Mouse (Mus musculus) gastrocnemius, postnatal 10 days (tissue): Measurements from ENCODE around the gene Trim30b. TPM values are rescaled to one million over a fixed set of nuclear protein-coding genes. Genes with fewer than 3 reads are reported as not detected.
A peak's percentile ranks its signal among the peaks of the same experiment; 100 is the strongest.
"Not testable (repeated sequence)": the region's sequence is repeated elsewhere in the genome, so short reads cannot be mapped to it uniquely, and the experiment has no call there.

Experiments
- DNase-seq: peaks from one replicate; pipeline ENCODE4 v3.0.0; 2021; ENCODE audit warnings: mixed read lengths
- long read RNA-seq, 2 experiments: library from polyadenylated mRNA; stranded (forward); transcript quantifications; one replicate each; pipeline ENCODE4 v2.0.0; 2021
- total RNA-seq, 2 experiments: library from RNA; stranded (reverse); gene quantifications; 2 replicates each; pipeline ENCODE4 v1.2.3; 2021

Gene Trim30b
- not detected for total RNA-seq
- long read RNA-seq, experiment 1, result 0 reads
- long read RNA-seq, experiment 2, result 0 reads

DNA sequence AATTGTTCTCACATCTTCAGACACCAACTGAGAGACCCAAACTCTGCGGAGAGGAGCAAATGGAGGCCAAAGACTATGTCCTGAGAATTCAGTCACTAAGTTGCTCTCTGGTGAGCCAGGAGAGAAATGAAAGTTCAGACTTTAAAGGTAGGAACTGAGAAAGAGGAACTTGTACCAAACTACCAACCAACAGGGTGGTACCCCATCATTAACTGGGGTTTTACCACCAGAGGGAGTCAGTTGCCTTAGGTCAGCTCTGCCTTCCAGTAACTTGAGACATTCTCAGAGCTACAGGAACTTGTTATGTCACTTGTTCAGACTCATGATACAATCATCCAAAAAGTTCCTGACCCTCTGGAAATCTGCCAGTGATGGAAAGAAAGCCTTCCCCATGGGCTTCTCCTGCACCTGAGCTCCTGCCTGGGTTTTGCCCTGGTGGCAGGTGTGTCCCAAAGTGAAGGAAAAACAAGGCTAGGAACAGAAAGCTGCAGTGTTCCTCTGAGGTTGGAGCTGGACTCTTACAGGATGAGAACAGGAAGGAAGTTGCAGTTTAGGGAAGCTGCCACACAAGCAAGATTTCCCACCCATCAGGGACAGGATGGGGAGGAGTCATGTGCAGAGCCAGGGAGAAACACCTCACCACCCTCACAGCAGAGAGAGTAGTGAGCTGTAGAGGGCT is at the start of gene Trim30b:
Gene Trim30b, minus strand, starts transcription at position 149 of the 679 bp plus-strand sequence.
- DNase-seq, result no peak

DNA sequence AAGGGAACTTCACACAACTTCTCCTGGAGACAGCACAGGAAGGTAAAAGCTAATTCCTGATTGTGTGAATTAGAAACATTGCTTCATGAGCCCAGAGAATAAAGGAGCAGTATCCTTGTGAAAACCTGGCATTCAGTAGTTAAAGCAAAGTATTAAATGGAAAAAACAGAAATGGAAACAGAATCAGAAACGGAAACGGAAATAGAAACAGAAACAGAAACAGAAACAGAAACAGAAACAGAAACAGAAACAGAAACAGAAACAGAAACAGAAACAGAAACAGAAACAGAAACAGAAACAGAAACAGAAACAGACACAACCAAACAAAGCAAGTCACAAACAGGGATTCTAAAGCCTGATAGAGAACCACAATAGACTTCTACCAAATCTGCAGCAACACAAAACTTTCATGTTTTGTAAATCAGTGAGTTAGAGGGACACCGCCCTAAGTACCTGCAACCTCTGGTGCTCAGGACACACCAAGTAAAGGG is 34.8 kb upstream of the Trim30b start:
- no peak for DNase-seq

DNA sequence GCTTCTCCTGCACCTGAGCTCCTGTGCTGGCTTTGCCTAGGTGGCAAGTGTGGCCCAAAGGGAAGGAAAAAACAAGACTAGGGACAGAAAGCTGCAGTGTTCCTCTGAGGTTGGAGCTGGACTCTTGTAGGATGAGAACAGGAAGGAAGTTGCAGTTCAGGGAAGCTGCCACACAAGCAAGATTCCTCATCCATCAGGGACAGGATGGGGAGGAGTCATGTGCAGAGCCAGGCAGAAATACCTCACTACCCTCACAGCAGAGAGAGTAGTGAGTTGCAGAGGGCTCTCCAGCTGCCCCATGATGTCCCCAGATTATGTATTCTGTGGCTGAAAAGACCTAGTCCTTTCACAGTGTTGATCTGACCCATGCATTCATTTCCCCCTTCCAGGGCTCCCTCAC is 31.5 kb upstream of the Trim30b start:
- DNase-seq, result no peak

DNA sequence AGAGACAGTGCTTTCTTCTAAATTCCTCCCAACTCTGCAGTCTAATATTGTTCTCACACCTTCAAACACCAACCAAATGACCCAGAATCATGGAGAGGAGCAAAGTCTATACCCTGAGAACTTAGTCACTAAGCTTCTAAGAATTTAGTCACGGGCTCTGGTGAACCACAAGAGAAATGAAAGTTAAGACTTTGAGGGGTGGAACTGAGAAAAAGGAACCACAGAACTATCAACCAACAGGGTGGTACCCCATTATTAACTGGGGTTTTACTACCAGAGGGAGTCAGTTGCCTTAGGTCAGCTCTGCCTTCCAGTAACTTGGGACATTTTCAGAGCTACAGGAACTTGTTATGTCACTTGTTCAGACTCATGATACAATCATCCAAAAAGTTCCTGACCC is 31.0 kb upstream of the Trim30b start, which contains the start of gene Trim30c:
Gene Trim30c, minus strand, starts transcription at position 140 of the 400 bp plus-strand sequence.
- no peak for DNase-seq

DNA sequence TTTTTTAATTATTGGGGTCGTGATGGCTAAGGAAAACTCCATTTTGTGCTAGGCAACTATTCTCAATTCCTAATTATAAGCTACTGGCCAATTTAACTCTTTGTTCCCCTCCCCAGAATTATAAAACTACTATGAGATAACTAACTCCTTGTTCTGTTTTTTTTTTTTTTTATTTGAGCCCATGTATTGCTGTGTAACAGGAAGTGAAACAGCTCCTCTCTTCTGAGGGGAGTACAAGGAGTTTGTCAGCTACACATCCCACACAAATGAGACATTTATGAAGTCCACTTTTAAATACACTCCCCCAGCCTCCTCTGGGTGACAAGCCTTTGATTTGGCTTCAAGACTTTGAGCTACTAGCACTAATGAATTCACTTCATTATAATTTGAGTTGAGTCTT is 28.8 kb upstream of the Trim30b start:
- DNase-seq, result no peak

DNA sequence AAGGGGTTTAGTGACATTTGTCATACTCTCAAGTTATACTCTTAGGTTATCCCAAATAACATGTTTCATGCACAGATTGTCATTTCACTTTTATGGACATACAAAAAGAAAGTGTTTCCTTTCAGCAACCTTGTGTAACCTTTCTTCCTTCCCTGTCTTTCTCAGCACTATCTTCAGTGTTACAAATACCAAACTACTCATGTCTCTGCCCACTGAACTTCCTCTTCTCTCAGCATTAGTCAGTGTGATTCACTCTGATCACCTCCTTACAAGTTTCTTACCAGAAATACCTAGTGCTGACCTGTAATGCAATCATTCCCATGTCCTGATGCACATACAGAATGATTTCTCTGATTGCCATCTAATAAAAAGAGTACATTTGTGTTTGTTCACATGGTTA is 3.3 kb downstream of the Trim30b start:
- no peak for DNase-seq

DNA sequence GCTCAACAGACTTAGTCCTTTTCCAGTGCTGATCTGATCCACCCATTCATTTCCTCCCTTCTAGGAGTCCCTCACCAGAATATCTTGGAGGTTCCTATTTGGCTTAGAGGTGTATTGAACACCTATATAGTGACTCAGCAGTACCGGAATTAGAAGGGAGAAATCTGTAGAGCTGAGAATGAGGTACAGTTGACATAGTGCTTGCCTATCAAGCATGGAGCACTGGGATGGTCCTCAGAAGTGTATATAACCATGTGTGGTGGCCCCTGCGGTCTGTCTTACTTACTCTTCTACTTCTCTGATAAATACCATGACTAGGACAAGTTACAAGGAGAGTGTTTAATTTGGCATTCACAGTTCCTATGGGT is 16.1 kb downstream of the Trim30b start:
- DNase-seq, result no peak

DNA sequence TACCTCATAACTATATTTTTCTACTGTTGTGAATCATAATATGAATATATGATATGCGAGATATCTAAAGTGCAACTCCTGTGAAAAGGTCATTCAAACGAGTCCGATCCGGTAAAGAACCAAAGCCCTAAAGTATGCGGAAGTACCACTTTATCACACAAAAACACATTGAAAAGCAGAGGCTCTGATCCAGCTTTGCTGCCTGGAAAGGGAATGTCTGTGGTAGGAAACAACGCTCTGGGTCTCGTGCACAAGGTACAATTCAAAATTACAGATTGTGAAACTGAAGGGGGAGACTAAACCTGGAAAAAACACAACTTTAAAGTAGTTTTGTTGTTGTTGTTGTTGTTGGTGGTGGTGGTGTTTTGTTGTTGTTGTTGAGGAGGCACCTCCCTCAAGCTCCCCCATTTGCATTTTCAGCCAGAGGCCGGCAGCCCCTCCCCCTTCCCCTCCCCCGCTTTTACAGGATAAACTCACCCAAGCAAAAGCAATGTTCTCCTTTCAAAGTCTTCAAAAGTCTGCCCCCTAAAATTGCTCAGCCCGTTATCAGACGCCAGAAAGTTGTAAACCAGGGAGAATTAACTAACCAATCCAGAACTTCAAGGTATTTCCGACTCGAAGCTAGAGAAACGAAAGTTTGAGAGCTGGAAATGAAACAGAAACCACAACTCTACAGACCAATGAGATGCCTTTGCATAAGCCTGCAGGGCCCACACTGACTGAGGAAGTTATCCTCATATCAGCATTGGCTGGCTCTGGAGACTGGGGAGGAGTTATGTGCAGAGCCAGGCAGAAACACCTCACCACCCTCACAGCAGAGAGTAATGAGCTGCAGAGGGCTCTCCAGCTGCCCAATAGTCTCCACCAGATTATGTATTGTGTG is 16.7 kb downstream of the Trim30b start, which contains the start of gene Trim12c:
Gene Trim12c, minus strand, starts transcription at position 646 of the 883 bp plus-strand sequence.
- peak; percentile 33 for DNase-seq

DNA sequence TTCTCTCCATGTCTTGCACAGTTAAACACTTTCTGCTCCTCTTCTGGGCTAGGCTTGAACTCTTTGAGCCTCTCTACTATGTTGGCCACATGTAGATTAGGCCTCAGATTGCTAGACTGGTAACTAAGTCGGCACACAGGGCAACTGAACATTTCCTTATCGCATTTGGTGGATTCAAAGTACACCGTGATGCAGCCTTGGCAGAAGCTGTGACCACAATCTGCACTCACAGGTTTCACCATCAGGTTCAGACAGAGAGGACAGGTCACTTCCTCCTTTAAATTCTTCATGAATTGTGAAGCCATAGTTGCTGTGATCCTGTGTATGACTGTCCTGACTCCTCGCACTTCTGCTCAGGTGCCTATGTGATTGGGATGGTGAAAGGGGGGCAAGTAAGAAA is 21.6 kb downstream of the Trim30b start:
- not testable (repeated sequence) for DNase-seq

DNA sequence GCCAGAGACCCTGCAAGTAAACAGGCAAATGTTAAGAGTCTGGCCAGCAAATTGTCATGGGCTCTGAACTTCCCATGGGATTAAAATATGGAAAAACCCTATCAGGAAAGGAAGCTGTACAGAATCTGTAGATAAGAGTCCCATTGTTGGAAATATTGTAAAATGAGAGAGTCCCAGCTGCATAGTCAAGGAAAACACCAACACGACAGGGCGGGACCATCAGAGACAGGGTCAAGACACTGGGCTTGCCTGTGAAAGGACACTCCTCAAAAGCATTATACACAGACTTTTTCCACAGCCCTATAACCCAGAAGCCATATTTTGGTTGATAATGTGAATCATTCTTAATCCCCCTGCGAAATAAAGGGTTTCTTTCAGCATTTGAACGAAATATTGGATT is 28.9 kb downstream of the Trim30b start:
- DNase-seq, result not testable (repeated sequence)

DNA sequence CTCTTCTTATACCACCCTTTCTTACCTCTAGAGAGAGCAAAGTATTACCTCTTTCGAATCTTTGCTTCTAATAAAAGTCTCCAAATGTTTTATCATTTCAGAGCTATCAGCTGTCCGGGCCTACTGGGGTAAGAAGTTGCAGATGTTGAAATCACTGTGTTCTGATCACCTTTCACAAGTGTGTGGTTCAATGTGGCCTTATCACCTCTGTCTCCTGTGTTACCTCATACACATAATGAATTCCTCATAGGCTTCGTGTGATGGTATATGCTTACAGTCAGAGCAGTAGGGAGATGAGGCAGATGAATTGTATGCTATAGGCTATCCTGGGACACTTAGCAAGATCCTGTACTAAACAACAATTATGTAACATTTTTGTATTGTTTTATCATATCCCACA is 34.1 kb downstream of the Trim30b start:
- DNase-seq, result not testable (repeated sequence)

DNA sequence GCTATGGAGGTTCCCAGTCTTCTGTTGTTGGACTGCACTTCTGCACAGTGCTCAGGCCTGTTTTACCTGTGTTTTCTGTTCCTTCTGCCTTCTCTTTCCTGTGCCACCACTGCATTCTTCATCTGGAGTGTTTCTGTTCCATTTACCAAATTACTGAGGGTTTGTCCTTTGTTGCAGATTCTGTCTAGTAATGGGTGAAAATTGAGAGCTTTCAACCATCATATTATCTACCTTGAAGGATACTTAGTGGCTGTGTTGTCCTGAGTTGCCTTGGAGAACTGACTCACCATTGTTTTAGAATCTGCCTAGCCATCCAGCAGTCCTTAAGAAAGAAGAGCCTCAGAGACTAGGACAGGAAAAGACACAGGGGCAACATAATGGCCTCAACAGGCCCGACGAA is 40.5 kb downstream of the Trim30b start, which contains the start of gene Trim34b:
Gene Trim34b, plus strand, starts transcription at position 301 of the 400 bp plus-strand sequence.
- not testable (repeated sequence) for DNase-seq

DNA sequence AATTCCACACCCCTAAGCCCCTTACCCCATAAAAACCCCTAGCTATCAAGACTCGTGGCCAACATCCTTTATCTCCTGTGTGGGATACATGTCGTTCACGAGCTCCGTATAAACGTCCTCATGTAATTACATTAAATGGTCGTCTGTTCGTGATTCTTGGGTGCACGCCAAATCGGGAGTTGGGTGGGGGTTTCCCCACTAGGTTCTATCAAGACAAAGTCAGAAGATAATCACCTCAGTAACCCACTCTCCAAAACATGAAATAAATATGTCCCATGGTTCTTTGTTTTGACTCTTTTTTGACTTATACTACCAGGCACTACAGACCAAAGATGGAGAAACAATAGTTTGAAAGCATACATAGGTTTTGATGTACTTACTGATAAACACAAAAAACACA is 47.7 kb downstream of the Trim30b start:
- DNase-seq, result no peak

DNA sequence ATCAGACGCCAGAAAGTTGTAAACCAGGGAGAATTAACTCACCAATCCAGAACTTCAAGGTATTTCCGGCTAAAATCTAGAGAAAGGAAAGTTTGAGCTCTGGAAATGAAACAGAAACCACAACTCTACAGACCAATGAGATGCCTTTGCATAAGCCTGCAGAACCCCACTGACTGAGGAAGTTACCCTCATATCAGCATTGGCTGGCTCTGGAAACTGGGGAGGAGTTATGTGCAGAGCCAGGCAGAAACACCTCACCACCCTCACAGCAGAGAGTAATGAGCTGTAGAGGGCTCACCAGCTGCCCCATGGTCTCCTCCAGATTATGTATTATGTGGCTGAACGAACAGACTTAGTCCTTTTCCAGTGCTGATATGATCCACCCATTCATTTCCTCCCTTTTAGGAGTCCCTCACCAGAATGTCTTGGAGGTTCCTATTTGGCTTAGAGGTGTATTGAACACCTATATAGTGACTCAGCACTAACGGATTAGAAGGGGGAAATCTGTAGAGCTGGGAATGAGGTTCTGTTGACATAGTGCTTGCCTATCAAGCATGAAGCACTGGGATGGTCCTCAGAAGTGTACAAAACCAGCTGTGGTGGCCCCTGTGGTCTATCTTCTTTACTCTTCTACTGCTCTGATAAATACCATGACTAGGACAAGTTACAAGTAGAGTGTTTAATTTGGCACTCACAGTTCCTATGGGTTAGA is 54.2 kb downstream of the Trim30b start, which contains the start of gene Trim12a:
Gene Trim12a, minus strand, starts transcription at position 98 of the 712 bp plus-strand sequence.
- not testable (repeated sequence) for DNase-seq

DNA sequence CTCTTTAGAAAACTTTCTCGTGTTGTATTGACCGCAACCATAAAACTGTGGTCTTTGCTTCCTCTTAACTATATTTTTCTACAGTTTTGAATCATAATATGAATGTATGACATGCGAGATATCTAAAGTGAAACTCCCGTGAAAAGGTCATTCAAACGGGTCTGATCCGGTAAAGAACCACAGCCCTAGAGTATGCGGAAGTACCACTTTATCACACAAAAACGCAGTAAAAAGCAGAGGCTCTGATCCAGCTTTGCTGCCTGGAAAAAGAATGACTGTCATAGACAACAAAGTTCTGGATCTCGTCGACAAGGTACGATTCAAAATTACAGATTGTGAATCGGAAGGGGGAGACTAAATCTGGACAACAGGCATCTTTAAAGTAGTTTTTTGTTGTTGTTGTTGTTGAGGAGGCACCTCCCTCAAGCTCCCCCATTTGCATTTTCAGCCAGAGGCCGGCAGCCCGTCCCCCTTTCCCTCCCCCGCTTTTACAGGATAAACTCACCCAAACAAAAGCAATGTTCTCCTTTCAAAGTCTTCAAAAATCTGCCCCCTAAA is 54.8 kb downstream of the Trim30b start:
- DNase-seq, result no peak

Other genes starting within 250 kb of the Trim30b start
- gene Ubqln5, start 240.1 kb downstream of the Trim30b start, total RNA-seq, result not detected
- not detected for gene Olfr643, start 232.5 kb downstream of the Trim30b start, total RNA-seq
- not detected for gene Ubqln3, start 226.6 kb downstream of the Trim30b start, total RNA-seq
- gene Ubqlnl, start 219.3 kb downstream of the Trim30b start, total RNA-seq, result not detected
- gene Olfm5, start 205.1 kb downstream of the Trim30b start, total RNA-seq, result not detected
- gene Olfr648, start 186.5 kb downstream of the Trim30b start, total RNA-seq, result not detected
- not detected for gene Olfr649, start 173.9 kb downstream of the Trim30b start, total RNA-seq
- under 1 TPM; 0.32 to 0.61 TPM for gene Trim6, start 151.1 kb downstream of the Trim30b start, total RNA-seq
- gene Trim34a, start 125.4 kb downstream of the Trim30b start, total RNA-seq, result 1 to 10 TPM; 1.6 to 1.9 TPM
- 1 to 10 TPM in 1 of 2 experiments, under 1 TPM in 1; 0.92 to 1.1 TPM for gene Trim5, start 81.8 kb downstream of the Trim30b start, total RNA-seq
- gene Trim12a, start 54.4 kb downstream of the Trim30b start, total RNA-seq, result 1 to 10 TPM; 3.9 to 4.8 TPM
- gene Trim34b, start 40.4 kb downstream of the Trim30b start, total RNA-seq, result under 1 TPM in 1 of 2 experiments, not detected in 1; 0.23 TPM
- 1 to 10 TPM; 2.1 to 2.6 TPM for gene Trim12c, start 16.5 kb downstream of the Trim30b start, total RNA-seq
- gene Trim30c, start 31.0 kb upstream of the Trim30b start, total RNA-seq, result not detected
- gene Trim30a, start 95.3 kb upstream of the Trim30b start, total RNA-seq, result 1 to 10 TPM in 1 of 2 experiments, under 1 TPM in 1; 0.82 to 1.3 TPM
- under 1 TPM; 0.38 to 0.90 TPM for gene Trim30d, start 138.0 kb upstream of the Trim30b start, total RNA-seq
- not detected for gene Olfr651, start 180.2 kb upstream of the Trim30b start, total RNA-seq
- gene Olfr652, start 191.0 kb upstream of the Trim30b start, total RNA-seq, result not detected
- gene Olfr653, start 207.4 kb upstream of the Trim30b start, total RNA-seq, result not detected
- not detected for gene Olfr654, start 217.1 kb upstream of the Trim30b start, total RNA-seq
- not detected for gene Olfr655, start 231.9 kb upstream of the Trim30b start, total RNA-seq
- not detected for gene Olfr656, start 244.1 kb upstream of the Trim30b start, total RNA-seq